Mouse (Mus musculus): ENCODE measurements at regions not wholly inside any gene's neighbourhood (a gene's known extent, or its start where the extent isn't known, plus 50 kb on each side); places are given as distances from the start of the nearest gene placed in this dataset.

GRCm38 (mm10) chr8:10754232-10754985, 253.8 kb downstream of the Irs2 start:
- no peaks in the 10 kb centered on the region for H3K27me3 ChIP-seq (ENCODE audit: control insufficient read depth, insufficient read depth, low read length)
- DNase-seq (ENCODE audit: low spot score) (no peak), ATAC-seq (replicated peaks; ENCODE audit: insufficient number of reproducible peaks, low FRiP score, low TSS enrichment, low read depth) (no peak)
- H3K4me2 ChIP-seq (ENCODE audit: low read depth, low read length), result no peak overlapping the region
- no peak overlapping the region for H3K9ac ChIP-seq (replicated peaks; ENCODE audit: low read length)
- no peaks in the 10 kb centered on the region for H3K36me3 ChIP-seq (replicated peaks; ENCODE audit: control insufficient read depth, insufficient read depth, low read depth, low read length)
- no peak overlapping the region for H3K4me3 ChIP-seq (ENCODE audit: low read depth, low read length)
- H3K4me1 ChIP-seq (ENCODE audit: control insufficient read depth, insufficient read depth, low read length), result no peaks in the 10 kb centered on the region; the same call in 1 of the 2 replicates
- 76% methylated on average over 13 of the region's 13 CpGs for WGBS
- no peaks in the 10 kb centered on the region for H3K9me3 ChIP-seq (replicated peaks; ENCODE audit: control insufficient read depth, low read length)
- no peak overlapping the region for H3K27ac ChIP-seq (replicated peaks; ENCODE audit: low read depth, low read length)

GRCm38 (mm10) chr8:10753056-10753455, 255.2 kb downstream of the Irs2 start:
- H3K27me3 ChIP-seq (ENCODE audit: control insufficient read depth, insufficient read depth, low read length), result no peaks in the 10 kb centered on the region
- H3K4me3 ChIP-seq (ENCODE audit: low read depth, low read length), result no peak overlapping the region
- H3K36me3 ChIP-seq (replicated peaks; ENCODE audit: control insufficient read depth, insufficient read depth, low read depth, low read length), result no peaks in the 10 kb centered on the region
- no peak overlapping the region for H3K27ac ChIP-seq (replicated peaks; ENCODE audit: low read depth, low read length)
- no peaks in the 10 kb centered on the region for H3K9me3 ChIP-seq (replicated peaks; ENCODE audit: control insufficient read depth, low read length)
- WGBS, result 74% methylated on average over 6 of the region's 6 CpGs
- no peak overlapping the region for H3K4me2 ChIP-seq (ENCODE audit: low read depth, low read length)
- H3K9ac ChIP-seq (replicated peaks; ENCODE audit: low read length), result no peak overlapping the region
- ATAC-seq (replicated peaks; ENCODE audit: insufficient number of reproducible peaks, low FRiP score, low TSS enrichment, low read depth), result no peak
- H3K4me1 ChIP-seq (ENCODE audit: control insufficient read depth, insufficient read depth, low read length), result no peaks in the 10 kb centered on the region; the same call in 1 of the 2 replicates
- no peak for DNase-seq (ENCODE audit: low spot score)

- Histone ChIP-seq H3K27me3 (ENCODE audit: control insufficient read depth, insufficient read depth, low read length) (no peaks in the 10 kb centered on the region), H3K4me2 (ENCODE audit: low read depth, low read length) (no peak overlapping the region), H3K9ac (replicated peaks; ENCODE audit: low read length) (no peak overlapping the region), H3K9me3 (replicated peaks; ENCODE audit: control insufficient read depth, low read length) (no peaks in the 10 kb centered on the region), H3K36me3 (replicated peaks; ENCODE audit: control insufficient read depth, insufficient read depth, low read depth, low read length) (no peaks in the 10 kb centered on the region), H3K27ac (replicated peaks; ENCODE audit: low read depth, low read length) (no peak overlapping the region), H3K4me3 (ENCODE audit: low read depth, low read length) (no peak overlapping the region), H3K4me1 (ENCODE audit: control insufficient read depth, insufficient read depth, low read length) (no peaks in the 10 kb centered on the region)
- ATAC-seq (replicated peaks; ENCODE audit: insufficient number of reproducible peaks, low FRiP score, low TSS enrichment, low read depth) (no peak), DNase-seq (ENCODE audit: low spot score) (no peak)
- WGBS, result 58% methylated on average over 2 of the region's 2 CpGs
These were observed 261.1 kb downstream of the Irs2 start for GRCm38 (mm10) chr8:10747150-10747549.

- 66% methylated on average over 6 of the region's 6 CpGs for WGBS
- Histone ChIP-seq H3K27ac (replicated peaks; ENCODE audit: low read depth, low read length) (no peak overlapping the region), H3K9ac (replicated peaks; ENCODE audit: low read length) (no peak overlapping the region), H3K4me2 (ENCODE audit: low read depth, low read length) (no peak overlapping the region), H3K4me3 (ENCODE audit: low read depth, low read length) (no peak overlapping the region), H3K4me1 (ENCODE audit: control insufficient read depth, insufficient read depth, low read length) (no peaks in the 10 kb centered on the region), H3K27me3 (ENCODE audit: control insufficient read depth, insufficient read depth, low read length) (no peaks in the 10 kb centered on the region), H3K9me3 (replicated peaks; ENCODE audit: control insufficient read depth, low read length) (no peaks in the 10 kb centered on the region), H3K36me3 (replicated peaks; ENCODE audit: control insufficient read depth, insufficient read depth, low read depth, low read length) (no peaks in the 10 kb centered on the region)
- DNase-seq (ENCODE audit: low spot score) (no peak), ATAC-seq (replicated peaks; ENCODE audit: insufficient number of reproducible peaks, low FRiP score, low TSS enrichment, low read depth) (no peak)
These were observed 265.0 kb downstream of the Irs2 start for GRCm38 (mm10) chr8:10743241-10743640.

GRCm38 (mm10) chr8:10740837-10741236, 267.4 kb downstream of the Irs2 start:
- Histone ChIP-seq H3K36me3 (replicated peaks; ENCODE audit: control insufficient read depth, insufficient read depth, low read depth, low read length) (no peaks in the 10 kb centered on the region), H3K9me3 (replicated peaks; ENCODE audit: control insufficient read depth, low read length) (no peaks in the 10 kb centered on the region), H3K4me3 (ENCODE audit: low read depth, low read length) (no peak overlapping the region), H3K4me1 (ENCODE audit: control insufficient read depth, insufficient read depth, low read length) (no peaks in the 10 kb centered on the region), H3K27me3 (ENCODE audit: control insufficient read depth, insufficient read depth, low read length) (no peaks in the 10 kb centered on the region), H3K9ac (replicated peaks; ENCODE audit: low read length) (no peak overlapping the region), H3K4me2 (ENCODE audit: low read depth, low read length) (no peak overlapping the region), H3K27ac (replicated peaks; ENCODE audit: low read depth, low read length) (no peak overlapping the region)
- 95% methylated on average over 3 of the region's 3 CpGs for WGBS
- no peak for ATAC-seq (replicated peaks; ENCODE audit: insufficient number of reproducible peaks, low FRiP score, low TSS enrichment, low read depth)
- no peak for DNase-seq (ENCODE audit: low spot score)

- no peak overlapping the region for H3K27ac ChIP-seq (replicated peaks; ENCODE audit: low read depth, low read length)
- H3K9ac ChIP-seq (replicated peaks; ENCODE audit: low read length), result no peak overlapping the region
- DNase-seq (ENCODE audit: low spot score) (peak; percentile 25), ATAC-seq (replicated peaks; ENCODE audit: insufficient number of reproducible peaks, low FRiP score, low TSS enrichment, low read depth) (no peak)
- no peaks in the 10 kb centered on the region for H3K9me3 ChIP-seq (replicated peaks; ENCODE audit: control insufficient read depth, low read length)
- H3K27me3 ChIP-seq (ENCODE audit: control insufficient read depth, insufficient read depth, low read length), result no peaks in the 10 kb centered on the region
- H3K4me1 ChIP-seq (ENCODE audit: control insufficient read depth, insufficient read depth, low read length), result no peaks in the 10 kb centered on the region
- no peak overlapping the region for H3K4me3 ChIP-seq (ENCODE audit: low read depth, low read length)
- 50% methylated on average over 11 of the region's 11 CpGs for WGBS
- H3K4me2 ChIP-seq (ENCODE audit: low read depth, low read length), result no peak overlapping the region
- H3K36me3 ChIP-seq (replicated peaks; ENCODE audit: control insufficient read depth, insufficient read depth, low read depth, low read length), result no peaks in the 10 kb centered on the region
These were observed 269.7 kb downstream of the Irs2 start for GRCm38 (mm10) chr8:10738486-10739081.

GRCm38 (mm10) chr8:10734746-10735145, 273.5 kb downstream of the Irs2 start:
- Histone ChIP-seq H3K4me2 (ENCODE audit: low read depth, low read length) (no peak overlapping the region), H3K27ac (replicated peaks; ENCODE audit: low read depth, low read length) (no peak overlapping the region), H3K4me1 (ENCODE audit: control insufficient read depth, insufficient read depth, low read length) (no peaks in the 10 kb centered on the region), H3K36me3 (replicated peaks; ENCODE audit: control insufficient read depth, insufficient read depth, low read depth, low read length) (no peaks in the 10 kb centered on the region), H3K9me3 (replicated peaks; ENCODE audit: control insufficient read depth, low read length) (no peaks in the 10 kb centered on the region), H3K9ac (replicated peaks; ENCODE audit: low read length) (no peak overlapping the region), H3K4me3 (ENCODE audit: low read depth, low read length) (no peak overlapping the region), H3K27me3 (ENCODE audit: control insufficient read depth, insufficient read depth, low read length) (no peaks in the 10 kb centered on the region)
- no peak for DNase-seq (ENCODE audit: low spot score)
- no peak for ATAC-seq (replicated peaks; ENCODE audit: insufficient number of reproducible peaks, low FRiP score, low TSS enrichment, low read depth)
- WGBS, result 67% methylated on average over 4 of the region's 4 CpGs

- DNase-seq (ENCODE audit: low spot score) (no peak), ATAC-seq (replicated peaks; ENCODE audit: insufficient number of reproducible peaks, low FRiP score, low TSS enrichment, low read depth) (no peak)
- H3K4me1 ChIP-seq (ENCODE audit: control insufficient read depth, insufficient read depth, low read length), result no peaks in the 10 kb centered on the region
- WGBS, result 69% methylated on average over 2 of the region's 2 CpGs
- H3K9me3 ChIP-seq (replicated peaks; ENCODE audit: control insufficient read depth, low read length), result no peaks in the 10 kb centered on the region
- no peak overlapping the region for H3K27ac ChIP-seq (replicated peaks; ENCODE audit: low read depth, low read length)
- no peaks in the 10 kb centered on the region for H3K27me3 ChIP-seq (ENCODE audit: control insufficient read depth, insufficient read depth, low read length)
- no peak overlapping the region for H3K4me3 ChIP-seq (ENCODE audit: low read depth, low read length)
- no peak overlapping the region; the same call in 1 of the 2 replicates for H3K9ac ChIP-seq (replicated peaks; ENCODE audit: low read length)
- no peak overlapping the region for H3K4me2 ChIP-seq (ENCODE audit: low read depth, low read length)
- no peaks in the 10 kb centered on the region for H3K36me3 ChIP-seq (replicated peaks; ENCODE audit: control insufficient read depth, insufficient read depth, low read depth, low read length)
These were observed 284.9 kb downstream of the Irs2 start for GRCm38 (mm10) chr8:10723332-10723731.
